Mouse (Mus musculus): ENCODE data around the gene Slc8a2.

Gene Slc8a2

GRCm38 (mm10) chr7:16172141-16172581, 42.5 kb downstream of the Slc8a2 start:
- DNase-seq: no peak

GRCm38 (mm10) chr7:16172586-16173140, 43.0 kb downstream of the Slc8a2 start:
- no peak for DNase-seq

GRCm38 (mm10) chr7:16173146-16173545, 43.5 kb downstream of the Slc8a2 start:
- no peak for DNase-seq

- DNase-seq: peak; percentile 48
Measured at GRCm38 (mm10) chr7:16174597-16175541, 45.2 kb downstream of the Slc8a2 start, which contains the start of gene Meis3. Gene Meis3 (plus strand): TSS chr7:16175090.

- DNase-seq: no peak
Measured at GRCm38 (mm10) chr7:16175542-16175931, 45.9 kb downstream of the Slc8a2 start.

- DNase-seq: no peak
Measured at GRCm38 (mm10) chr7:16178114-16178513, 48.5 kb downstream of the Slc8a2 start.

- DNase-seq: peak; percentile 72
Measured at GRCm38 (mm10) chr7:16183663-16184062, 54.0 kb downstream of the Slc8a2 start.

GRCm38 (mm10) chr7:16187494-16187893, 57.9 kb downstream of the Slc8a2 start:
- no peak for DNase-seq

GRCm38 (mm10) chr7:16192315-16192714, 62.7 kb downstream of the Slc8a2 start:
- peak; percentile 83 for DNase-seq

- no peak for DNase-seq
Measured at GRCm38 (mm10) chr7:16193702-16194101, 64.1 kb downstream of the Slc8a2 start.

GRCm38 (mm10) chr7:16196616-16197015, 67.0 kb downstream of the Slc8a2 start:
- DNase-seq: no peak

- DNase-seq: no peak
Measured at GRCm38 (mm10) chr7:16197166-16197565, 67.5 kb downstream of the Slc8a2 start.

GRCm38 (mm10) chr7:16198540-16198939, 68.9 kb downstream of the Slc8a2 start:
- no peak for DNase-seq

GRCm38 (mm10) chr7:16201136-16201535, 71.5 kb downstream of the Slc8a2 start:
- no peak for DNase-seq

- peak; percentile 77 for DNase-seq
Measured at GRCm38 (mm10) chr7:16202756-16203504, 73.3 kb downstream of the Slc8a2 start.

- DNase-seq: peak; percentile 38
Measured at GRCm38 (mm10) chr7:16203505-16203903, 73.9 kb downstream of the Slc8a2 start.

- no peak for DNase-seq
Measured at GRCm38 (mm10) chr7:16204791-16205190, 75.2 kb downstream of the Slc8a2 start.

- DNase-seq: no peak
Measured at GRCm38 (mm10) chr7:16207076-16207475, 77.5 kb downstream of the Slc8a2 start.

- no peak for DNase-seq
Measured at GRCm38 (mm10) chr7:16207496-16207895, 77.9 kb downstream of the Slc8a2 start.

GRCm38 (mm10) chr7:16208781-16209665, 79.4 kb downstream of the Slc8a2 start:
- DNase-seq: no peak
